Mouse (Mus musculus) intestine, embryonic 16.5 days (tissue): ENCODE data around the gene Nags. TPM values are rescaled to one million over a fixed set of nuclear protein-coding genes. Genes with fewer than 3 reads are reported as not detected.
A peak's percentile ranks its signal among the peaks of the same experiment; 100 is the strongest.
"Not testable (repeated sequence)": the region's sequence is repeated elsewhere in the genome, so short reads cannot be mapped to it uniquely, and the experiment has no call there.

ENCODE experiments used
- ATAC-seq: fragments of 200-750 bp; cut with Nextera tagmentation; 2 replicates; pipeline ENCODE4 v1.8.0; 2017; ENCODE audit warnings: moderate TSS enrichment, moderate library complexity
- H3K27ac ChIP-seq: fragments of 300-500 bp; sonication (generic); 2 replicates; pipeline ENCODE4 v1.5.1; 2014; ENCODE audit warnings: mild to moderate bottlenecking, low read length
- H3K27me3 ChIP-seq: fragments of 300-500 bp; sonication (generic); replicated peaks from 2 replicates; pipeline ENCODE4 v1.6.1; 2014; ENCODE audit warnings: low read length, control low read depth, mixed read lengths; ENCODE audit not compliant: control insufficient read depth, insufficient read depth
- H3K36me3 ChIP-seq: fragments of 300-500 bp; sonication (generic); 2 replicates; pipeline ENCODE4 v1.6.1; 2014; ENCODE audit warnings: low read length, control low read depth; ENCODE audit not compliant: control insufficient read depth, insufficient read depth
- H3K4me1 ChIP-seq: fragments of 300-500 bp; sonication (generic); 2 replicates; pipeline ENCODE4 v1.6.1; 2014; ENCODE audit warnings: low read length, control low read depth, mixed read lengths; ENCODE audit not compliant: control insufficient read depth, insufficient read depth
- H3K4me2 ChIP-seq: fragments of 300-500 bp; sonication (generic); 2 replicates; pipeline ENCODE4 v1.6.1; 2014; ENCODE audit warnings: low read depth, low read length, control low read depth
- H3K4me3 ChIP-seq: fragments of 300-500 bp; sonication (generic); 2 replicates; pipeline ENCODE4 v1.5.1; 2014; ENCODE audit warnings: mild to moderate bottlenecking, low read length
- H3K9ac ChIP-seq: fragments of 300-500 bp; sonication (generic); 2 replicates; pipeline ENCODE4 v1.6.1; 2014; ENCODE audit warnings: low read depth, low read length
- H3K9me3 ChIP-seq: fragments of 300-500 bp; sonication (generic); 2 replicates; pipeline ENCODE4 v1.6.1; 2016; ENCODE audit warnings: low read length, control low read depth; ENCODE audit not compliant: control insufficient read depth
- WGBS: fragments of 180-500 bp; shearing (Covaris S2); extraction: QIAGEN DNeasy Blood & Tissue Kit; methylation state at CpG from one replicate; pipeline ENCODE4 v1.1.7; 2014; 5-methylcytosine and 5-hydroxymethylcytosine counted together
- polyA plus RNA-seq: library from polyadenylated mRNA; unstranded; fragments of >200 nt; fragmentation: Nextera tagmentation; extraction: Ambion mirVana; gene quantifications from 2 replicates; pipeline ENCODE4 v1.2.1, GENCODE M21; 2015

Nags gene
- polyA plus RNA-seq, 1 experiment from 2014 or later, result 33.8 TPM

DNA sequence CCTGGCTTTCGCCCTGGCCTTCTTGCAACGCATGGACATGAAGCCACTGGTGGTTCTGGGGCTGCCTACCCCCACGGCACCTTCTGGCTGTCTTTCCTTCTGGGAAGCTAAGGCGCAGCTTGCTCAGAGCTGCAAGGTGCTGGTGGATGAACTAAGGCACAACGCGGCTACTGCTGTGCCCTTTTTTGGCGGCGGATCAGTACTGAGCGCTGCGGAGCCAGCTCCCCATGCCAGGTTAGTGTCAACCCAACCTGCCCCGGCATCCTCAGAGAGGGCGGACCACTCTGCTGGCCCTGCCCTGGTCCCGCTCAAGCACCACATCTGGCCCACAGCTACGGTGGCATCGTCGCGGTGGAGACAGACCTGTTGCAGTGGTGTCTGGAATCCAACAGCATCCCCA is 1.2 kb downstream of the Nags start:
- H3K36me3 ChIP-seq, result no peaks in the 10 kb centered on the region
- peak overlapping the region; percentile 61 for H3K4me3 ChIP-seq
- H3K4me2 ChIP-seq, result peak overlapping the region; percentile 60
- WGBS, result 13% methylated on average over 17 of the region's 17 CpGs
- no peak for ATAC-seq
- peaks cover 36% of the 10 kb centered on the region for H3K27me3 ChIP-seq
- no peaks in the 10 kb centered on the region for H3K9me3 ChIP-seq
- H3K4me1 ChIP-seq, result peaks cover 14% of the 10 kb centered on the region
- H3K27ac ChIP-seq, result peak overlapping the region; percentile 21; the same call in 1 of the 2 replicates
- peak overlapping the region; percentile 62 for H3K9ac ChIP-seq

DNA sequence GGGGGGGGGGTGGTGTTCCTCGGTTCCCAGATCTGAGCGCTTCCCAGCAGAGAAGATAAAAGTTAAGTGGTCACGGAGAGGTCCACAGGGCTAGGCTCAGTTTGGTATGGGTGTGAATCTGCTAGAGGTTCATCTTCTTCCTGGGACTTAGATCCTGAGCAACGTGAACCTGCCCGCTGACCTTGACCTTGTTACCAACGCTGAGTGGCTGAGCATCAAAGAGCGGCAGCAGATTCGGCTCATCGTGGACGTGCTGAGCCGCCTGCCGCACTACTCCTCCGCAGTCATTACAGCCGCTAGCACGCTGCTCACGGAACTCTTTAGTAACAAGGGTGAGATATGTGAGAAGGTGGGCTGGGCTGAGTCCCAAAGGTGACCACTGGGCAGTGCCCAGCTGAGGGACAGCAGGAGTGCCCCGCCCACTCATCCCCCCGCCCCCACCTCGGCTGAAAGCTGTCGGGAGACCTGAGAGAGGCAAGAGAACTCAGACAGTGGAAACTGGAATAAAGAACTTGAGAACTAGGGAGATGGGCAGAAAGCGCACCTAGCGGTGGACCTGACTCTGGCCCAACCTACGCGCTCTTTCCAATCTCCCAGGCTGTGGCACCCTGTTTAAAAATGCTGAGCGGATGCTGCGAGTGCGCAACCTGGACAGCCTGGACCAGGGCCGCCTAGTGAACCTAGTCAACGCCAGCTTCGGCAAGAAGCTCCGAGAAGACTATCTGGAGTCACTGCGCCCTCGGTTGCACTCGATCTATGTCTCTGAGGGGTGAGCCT is 2.1 kb downstream of the Nags start:
- no peaks in the 10 kb centered on the region for H3K9me3 ChIP-seq
- peak overlapping the region; percentile 60 for H3K4me2 ChIP-seq
- 18% methylated on average over 34 of the region's 34 CpGs for WGBS
- H3K4me1 ChIP-seq, result peaks cover 14% of the 10 kb centered on the region
- no peak for ATAC-seq
- H3K9ac ChIP-seq, result peak overlapping the region; percentile 42
- no peak overlapping the region for H3K27ac ChIP-seq
- H3K36me3 ChIP-seq, result no peaks in the 10 kb centered on the region
- peak overlapping the region; percentile 61 for H3K4me3 ChIP-seq
- peaks cover 36% of the 10 kb centered on the region for H3K27me3 ChIP-seq

DNA sequence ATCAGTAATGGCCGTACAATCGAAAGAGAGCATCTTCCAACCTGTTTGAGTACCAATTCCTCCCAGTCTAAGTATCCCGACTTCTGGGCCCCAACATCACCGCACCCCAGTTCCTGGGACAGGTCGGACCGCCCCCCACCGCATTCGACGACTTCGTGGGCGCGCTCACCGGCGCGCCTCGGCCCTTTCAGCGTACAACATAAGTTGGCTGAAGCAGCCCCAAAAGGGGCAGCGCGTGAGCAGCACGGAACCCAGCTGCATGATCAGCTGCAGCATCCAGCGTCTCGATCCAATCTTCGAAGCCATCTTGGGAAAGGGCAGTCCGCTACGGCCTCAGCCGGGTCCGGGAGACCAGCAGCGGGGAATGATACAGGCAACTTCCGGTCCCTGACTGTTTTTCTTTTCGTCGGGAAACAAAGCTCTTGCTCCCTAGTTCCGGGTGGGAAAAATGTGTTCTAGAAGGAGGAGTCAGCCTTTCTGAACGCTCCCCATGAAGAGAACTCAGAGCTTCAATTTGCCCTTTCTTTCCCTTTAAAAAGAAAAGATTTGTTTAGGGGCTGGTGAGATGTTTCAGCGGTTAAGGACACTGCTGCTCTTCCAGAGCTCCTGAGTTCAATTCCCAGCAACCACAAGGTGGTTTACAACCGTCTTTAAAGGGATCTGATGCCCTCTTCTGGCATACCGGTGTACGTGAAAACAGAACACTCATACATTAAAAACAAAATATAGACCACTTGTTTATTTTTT is 10.9 kb downstream of the Nags start, which contains the start of gene Tmem101:
Tmem101 (minus strand) TSS at position 366 of the 747 bp plus-strand sequence.
- H3K36me3 ChIP-seq, result peaks cover 10% of the 10 kb centered on the region; the same call in 1 of the 2 replicates
- peaks cover 7% of the 10 kb centered on the region; the same call in 1 of the 2 replicates for H3K4me1 ChIP-seq
- under 1% methylated on average over 37 of the region's 37 CpGs for WGBS
- no peaks in the 10 kb centered on the region for H3K9me3 ChIP-seq
- H3K9ac ChIP-seq, result peak within 1 kb of the TSS; percentile 68
- peak within 1 kb of the TSS; percentile 60 for H3K4me3 ChIP-seq
- H3K4me2 ChIP-seq, result peak within 1 kb of the TSS; percentile 77
- H3K27me3 ChIP-seq, result no peaks in the 10 kb centered on the region
- ATAC-seq, result peak; percentile 88
- no peak within 1 kb of the TSS for H3K27ac ChIP-seq

DNA sequence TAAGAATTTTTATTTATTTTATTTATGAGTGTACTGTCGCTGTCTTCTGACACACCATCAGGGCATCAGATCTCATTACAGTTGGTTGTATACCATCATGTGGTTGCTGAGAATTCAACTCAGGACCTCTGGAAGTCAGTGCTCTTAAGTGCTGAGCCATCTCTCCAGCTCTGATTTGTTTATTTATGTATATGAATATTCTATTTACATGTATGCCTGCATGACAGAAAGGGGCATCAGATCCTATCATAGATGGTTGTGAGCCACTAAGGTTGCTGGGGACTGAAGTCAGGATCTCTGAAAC is 11.4 kb downstream of the Nags start:
- Histone ChIP-seq H3K9ac (no peak overlapping the region), H3K27me3 (no peaks in the 10 kb centered on the region), H3K4me2 (no peak overlapping the region; the same call in 1 of the 2 replicates), H3K4me1 (peaks cover 7% of the 10 kb centered on the region; the same call in 1 of the 2 replicates), H3K4me3 (no peak overlapping the region), H3K36me3 (peaks cover 14% of the 10 kb centered on the region; the same call in 1 of the 2 replicates), H3K27ac (no peak overlapping the region), H3K9me3 (no peaks in the 10 kb centered on the region)
- ATAC-seq, result no peak
- WGBS, result 8% methylated on average over 1 of the region's 1 CpGs

DNA sequence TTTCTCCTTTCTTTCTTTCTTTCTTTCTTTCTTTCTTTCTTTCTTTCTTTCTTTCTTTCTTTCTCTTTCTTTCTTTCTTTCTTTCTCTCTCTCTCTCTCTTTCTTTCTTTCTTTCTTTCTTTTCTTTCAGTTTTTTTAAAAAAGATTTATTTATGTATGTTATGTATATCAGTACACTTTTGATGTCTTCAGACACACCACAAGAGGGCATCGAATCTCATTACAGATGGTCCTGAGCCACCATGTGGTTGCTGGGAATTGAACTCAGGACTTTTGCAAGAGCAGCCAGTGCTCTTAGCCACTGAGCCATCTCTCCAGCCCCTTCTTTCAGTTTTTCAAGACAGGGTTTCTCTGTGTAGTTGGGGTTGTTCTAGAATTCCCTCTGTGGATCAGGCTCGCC is 12.7 kb downstream of the Nags start:
- H3K27me3 ChIP-seq, H3K4me1 ChIP-seq, H3K27ac ChIP-seq, H3K4me2 ChIP-seq, ATAC-seq, H3K9me3 ChIP-seq, H3K9ac ChIP-seq, H3K4me3 ChIP-seq: not testable (repeated sequence)
- peaks cover 20% of the 10 kb centered on the region; the same call in 1 of the 2 replicates for H3K36me3 ChIP-seq
- 72% methylated on average over 2 of the region's 2 CpGs for WGBS

DNA sequence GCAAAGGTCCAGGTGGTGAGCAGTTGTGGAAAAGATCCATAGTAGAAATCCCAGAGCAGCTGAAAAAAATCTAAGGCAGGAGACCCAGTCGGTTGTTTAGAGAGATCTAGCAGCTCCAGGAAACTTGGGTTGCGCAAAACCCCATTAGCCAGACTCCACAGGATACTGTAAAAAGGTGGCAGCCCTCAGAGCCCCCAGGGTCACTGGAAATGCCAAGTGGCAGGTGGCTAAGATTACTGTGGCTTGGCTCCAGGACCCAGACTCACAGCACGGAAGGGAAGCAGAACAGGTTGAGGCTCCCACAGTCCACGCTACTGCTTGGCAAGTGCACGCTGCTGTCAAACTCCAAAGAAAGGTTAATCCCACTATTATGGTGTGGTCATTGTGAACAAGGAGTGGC is 14.5 kb downstream of the Nags start:
- Histone ChIP-seq H3K36me3 (peaks cover 12% of the 10 kb centered on the region; the same call in 1 of the 2 replicates), H3K9me3 (no peaks in the 10 kb centered on the region), H3K9ac (no peak overlapping the region), H3K27me3 (no peaks in the 10 kb centered on the region), H3K4me1 (peaks cover 7% of the 10 kb centered on the region; the same call in 1 of the 2 replicates), H3K4me2 (no peak overlapping the region), H3K4me3 (no peak overlapping the region), H3K27ac (no peak overlapping the region)
- 74% methylated on average over 5 of the region's 5 CpGs for WGBS
- ATAC-seq, result no peak

DNA sequence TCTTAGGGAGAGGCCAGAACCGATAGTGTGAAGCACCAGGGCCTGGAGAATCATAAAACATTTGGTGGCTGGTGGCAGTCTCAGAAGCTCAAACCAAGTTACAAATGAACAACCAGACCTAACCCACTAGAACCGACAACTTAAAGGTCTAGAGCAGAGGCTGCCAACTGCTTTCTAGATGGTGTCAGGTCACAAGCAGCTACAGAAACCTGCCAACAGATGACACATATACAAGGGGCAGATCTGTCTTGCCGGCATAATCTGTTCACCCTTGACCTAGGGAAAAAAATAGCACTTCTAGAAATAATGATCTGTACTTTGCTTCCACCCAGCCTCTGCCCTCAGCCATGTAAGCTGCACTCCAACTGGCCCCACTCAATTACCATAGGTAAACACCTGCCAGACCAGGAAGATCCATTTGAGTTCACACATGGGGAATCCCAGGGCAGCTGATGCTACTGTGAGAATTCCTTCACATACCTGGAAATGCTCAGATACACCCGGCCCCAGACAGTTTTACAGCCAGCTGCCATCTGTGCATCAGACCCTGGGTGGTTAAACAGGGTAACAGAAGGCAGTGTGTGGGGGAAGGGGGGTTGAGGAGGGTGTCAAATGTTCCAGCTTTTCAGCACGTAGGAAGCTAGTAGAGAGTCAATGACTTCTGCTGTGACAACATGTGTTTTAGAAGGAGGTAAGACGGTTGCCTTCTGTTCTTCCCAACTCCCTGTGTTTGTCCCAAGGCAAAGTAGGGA is 20.8 kb downstream of the Nags start:
- H3K36me3 ChIP-seq, result peaks cover 15% of the 10 kb centered on the region
- 27% methylated on average over 6 of the region's 6 CpGs for WGBS

DNA sequence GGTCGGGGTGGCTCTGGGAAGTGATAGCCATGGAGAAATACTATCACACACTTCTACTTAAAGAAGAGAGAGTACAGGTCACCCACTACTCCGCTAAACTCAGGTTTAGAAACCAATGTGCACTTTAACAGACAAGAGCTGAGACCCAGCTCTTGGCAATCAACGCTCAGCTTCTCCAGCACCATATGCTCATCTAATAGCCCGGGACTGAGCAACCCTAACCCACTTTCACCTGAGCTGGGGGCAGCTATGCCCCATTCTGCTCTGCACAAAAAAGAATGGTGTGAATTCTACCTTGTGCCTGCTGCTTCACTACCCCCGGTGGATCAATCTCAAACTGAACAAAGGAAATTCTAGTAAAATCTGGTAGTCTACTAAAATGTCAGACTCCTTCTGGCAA is 22.2 kb downstream of the Nags start:
- peaks cover 11% of the 10 kb centered on the region; the same call in 1 of the 2 replicates for H3K4me1 ChIP-seq
- WGBS, result 89% methylated on average over 5 of the region's 5 CpGs
- H3K4me2 ChIP-seq, result no peak overlapping the region
- H3K36me3 ChIP-seq, result peaks cover 8% of the 10 kb centered on the region
- no peak overlapping the region for H3K9ac ChIP-seq
- H3K27ac ChIP-seq, result no peak overlapping the region
- H3K4me3 ChIP-seq, result no peak overlapping the region
- H3K9me3 ChIP-seq, result no peaks in the 10 kb centered on the region
- ATAC-seq, result no peak
- no peaks in the 10 kb centered on the region for H3K27me3 ChIP-seq

More for the DNA sequence above, 20.8 kb downstream of the Nags start:
- ATAC-seq, result peak; percentile 77
- no peaks in the 10 kb centered on the region for H3K9me3 ChIP-seq
- no peak overlapping the region for H3K4me3 ChIP-seq
- peak overlapping the region; percentile 53 for H3K27ac ChIP-seq
- 0 out of 2 replicates have a peak overlapping the region, but pooled peaks have one; percentile 10 for H3K9ac ChIP-seq
- peaks cover 11% of the 10 kb centered on the region; the same call in 1 of the 2 replicates for H3K4me1 ChIP-seq
- H3K27me3 ChIP-seq, result no peaks in the 10 kb centered on the region
- H3K4me2 ChIP-seq, result no peak overlapping the region

DNA sequence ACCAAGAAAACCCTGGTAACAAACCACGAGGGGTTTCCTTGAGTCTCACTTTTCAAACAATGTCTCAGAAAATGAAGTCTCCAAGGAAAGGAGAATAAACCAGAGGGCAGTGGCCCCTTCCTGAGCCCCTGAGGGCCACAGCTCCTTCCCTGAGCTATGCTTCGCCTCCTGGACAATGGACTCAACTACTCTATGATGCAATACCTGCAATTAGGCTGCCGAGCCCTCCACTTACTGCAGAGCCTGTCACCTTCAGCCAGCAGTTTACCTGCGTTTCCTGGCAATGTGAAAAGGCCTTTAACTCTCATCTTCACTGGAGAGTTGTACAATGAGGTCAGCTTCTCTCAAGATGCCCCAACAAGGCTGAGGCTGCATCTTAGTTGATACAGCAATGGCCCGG is 23.4 kb downstream of the Nags start:
- Histone ChIP-seq H3K27ac (peak overlapping the region; percentile 5; the same call in 1 of the 2 replicates), H3K4me2 (no peak overlapping the region), H3K9ac (no peak overlapping the region), H3K4me1 (peaks cover 11% of the 10 kb centered on the region; the same call in 1 of the 2 replicates), H3K36me3 (peaks cover 3% of the 10 kb centered on the region; the same call in 1 of the 2 replicates), H3K9me3 (no peaks in the 10 kb centered on the region), H3K4me3 (no peak overlapping the region), H3K27me3 (no peaks in the 10 kb centered on the region)
- peak; percentile 82 for ATAC-seq
- 63% methylated on average over 5 of the region's 5 CpGs for WGBS
